Mouse (Mus musculus): Measurements from ENCODE around the gene Khdrbs1. TPM values are rescaled to one million over a fixed set of nuclear protein-coding genes. Genes with fewer than 3 reads are reported as not detected.
A peak's percentile ranks its signal among the peaks of the same experiment; 100 is the strongest.

Gene Khdrbs1
- polyA plus RNA-seq, 1 experiment = 61.6 TPM

- no peaks in the 10 kb centered on the region for H3K27me3 ChIP-seq (ENCODE audit: control insufficient read depth, insufficient read depth, insufficient read length)
- no peaks in the 10 kb centered on the region for H3K36me3 ChIP-seq (ENCODE audit: control insufficient read depth, insufficient read depth)
- H3K79me3 ChIP-seq (ENCODE audit: low read depth) = no peaks in the 10 kb centered on the region
- H3K79me2 ChIP-seq (ENCODE audit: control insufficient read depth, insufficient read depth) = no peaks in the 10 kb centered on the region
- H3ac ChIP-seq (ENCODE audit: control insufficient read depth, insufficient read length, low read depth) = no peak overlapping the region
- no peak overlapping the region for H3K4me3 ChIP-seq (ENCODE audit: insufficient read depth, poor library complexity, severe bottlenecking)
- no peak for TF ChIP-seq FOSL1 (IDR thresholded peaks at IDR 0.05; ENCODE audit: insufficient read depth, low read length, poor library complexity, severe bottlenecking)
- no peak for TF ChIP-seq CEBPB (IDR thresholded peaks at IDR 0.05; ENCODE audit: low read depth)
- no peak for TF ChIP-seq CTCF (IDR thresholded peaks at IDR 0.05; ENCODE audit: control insufficient read depth, insufficient read depth, insufficient read length)
- TF ChIP-seq USF1 (IDR thresholded peaks at IDR 0.05; ENCODE audit: low read depth) = no peak
- no peak for TF ChIP-seq MYOG (IDR thresholded peaks at IDR 0.05; ENCODE audit: control insufficient read depth, extremely low read depth, insufficient read length)
- no peak for TF ChIP-seq MAX (IDR thresholded peaks at IDR 0.05)
- no peak for TF ChIP-seq MYOD1 (IDR thresholded peaks at IDR 0.05; ENCODE audit: control insufficient read depth, insufficient read length, low read depth)
Measured at GRCm38 (mm10) chr4:129754742-129755141, 12.6 kb upstream of the Khdrbs1 start.

DNA sequence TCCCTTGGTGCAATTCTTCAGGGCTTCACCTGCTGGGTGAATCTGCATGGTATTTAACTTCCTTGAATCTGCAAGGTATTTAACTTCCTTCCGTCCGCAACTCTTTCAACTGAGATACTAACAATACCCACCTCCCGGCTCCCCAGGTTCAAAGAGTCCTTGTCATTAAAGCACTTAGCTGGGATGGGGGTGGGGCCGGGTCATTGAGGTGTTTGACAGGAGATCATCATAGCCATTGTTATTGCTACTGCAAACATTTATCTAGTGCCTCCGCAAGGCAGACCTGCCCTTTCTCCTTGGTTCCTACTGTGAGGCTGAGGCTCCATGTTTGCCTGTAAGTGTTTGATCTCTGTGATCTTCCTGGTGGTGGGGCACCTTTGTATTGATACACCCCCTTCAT is 8.3 kb upstream of the Khdrbs1 start:
- Histone ChIP-seq H3K79me2 (ENCODE audit: control insufficient read depth, insufficient read depth) (no peaks in the 10 kb centered on the region), H3K4me3 (ENCODE audit: insufficient read depth, poor library complexity, severe bottlenecking) (no peak overlapping the region), H3K79me3 (ENCODE audit: low read depth) (no peaks in the 10 kb centered on the region), H3K27me3 (ENCODE audit: control insufficient read depth, insufficient read depth, insufficient read length) (no peaks in the 10 kb centered on the region), H3ac (ENCODE audit: control insufficient read depth, insufficient read length, low read depth) (no peak overlapping the region), H3K36me3 (ENCODE audit: control insufficient read depth, insufficient read depth) (no peaks in the 10 kb centered on the region)
- TF ChIP-seq MYOD1 (IDR thresholded peaks at IDR 0.05; ENCODE audit: control insufficient read depth, insufficient read length, low read depth) (no peak), MAX (IDR thresholded peaks at IDR 0.05) (no peak), CTCF (IDR thresholded peaks at IDR 0.05; ENCODE audit: control insufficient read depth, insufficient read depth, insufficient read length) (no peak), MYOG (IDR thresholded peaks at IDR 0.05; ENCODE audit: control insufficient read depth, extremely low read depth, insufficient read length) (no peak), FOSL1 (IDR thresholded peaks at IDR 0.05; ENCODE audit: insufficient read depth, low read length, poor library complexity, severe bottlenecking) (no peak), USF1 (IDR thresholded peaks at IDR 0.05; ENCODE audit: low read depth) (no peak), CEBPB (IDR thresholded peaks at IDR 0.05; ENCODE audit: low read depth) (no peak)

DNA sequence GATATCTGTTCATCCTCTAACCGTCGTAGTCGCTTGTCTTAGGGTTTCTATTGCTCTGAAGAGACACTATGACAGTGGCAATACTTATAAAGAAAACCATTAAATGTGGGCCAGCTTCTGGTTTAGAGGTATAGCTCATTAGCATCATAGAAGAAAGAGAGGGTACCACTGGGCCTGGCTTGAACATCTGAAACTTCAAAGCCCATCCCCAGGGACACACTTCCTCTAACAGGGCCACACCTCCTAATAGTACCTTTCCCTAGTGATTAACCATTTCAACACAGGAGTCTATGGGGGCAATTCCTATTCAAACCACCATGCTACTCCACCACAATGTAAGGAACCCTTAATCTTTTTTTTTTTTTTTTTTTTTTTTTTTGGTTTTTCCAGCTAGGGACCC is 4.5 kb upstream of the Khdrbs1 start:
- H3K79me3 ChIP-seq (ENCODE audit: low read depth) = peaks cover 3% of the 10 kb centered on the region
- H3K79me2 ChIP-seq (ENCODE audit: control insufficient read depth, insufficient read depth) = peaks cover 5% of the 10 kb centered on the region
- TF ChIP-seq FOSL1 (IDR thresholded peaks at IDR 0.05; ENCODE audit: insufficient read depth, low read length, poor library complexity, severe bottlenecking) = no peak
- no peak for TF ChIP-seq CTCF (IDR thresholded peaks at IDR 0.05; ENCODE audit: control insufficient read depth, insufficient read depth, insufficient read length)
- TF ChIP-seq MAX (IDR thresholded peaks at IDR 0.05) = no peak
- TF ChIP-seq USF1 (IDR thresholded peaks at IDR 0.05; ENCODE audit: low read depth) = no peak
- TF ChIP-seq CEBPB (IDR thresholded peaks at IDR 0.05; ENCODE audit: low read depth) = no peak
- no peak for TF ChIP-seq MYOD1 (IDR thresholded peaks at IDR 0.05; ENCODE audit: control insufficient read depth, insufficient read length, low read depth)
- no peak for TF ChIP-seq MYOG (IDR thresholded peaks at IDR 0.05; ENCODE audit: control insufficient read depth, extremely low read depth, insufficient read length)
- H3K4me3 ChIP-seq (ENCODE audit: insufficient read depth, poor library complexity, severe bottlenecking) = no peak overlapping the region
- no peak overlapping the region for H3ac ChIP-seq (ENCODE audit: control insufficient read depth, insufficient read length, low read depth)
- no peaks in the 10 kb centered on the region for H3K27me3 ChIP-seq (ENCODE audit: control insufficient read depth, insufficient read depth, insufficient read length)
- no peaks in the 10 kb centered on the region for H3K36me3 ChIP-seq (ENCODE audit: control insufficient read depth, insufficient read depth)

- H3ac ChIP-seq (ENCODE audit: control insufficient read depth, insufficient read length, low read depth) = no peak overlapping the region
- peaks cover 10% of the 10 kb centered on the region for H3K79me2 ChIP-seq (ENCODE audit: control insufficient read depth, insufficient read depth)
- H3K4me3 ChIP-seq (ENCODE audit: insufficient read depth, poor library complexity, severe bottlenecking) = no peak overlapping the region
- TF ChIP-seq CEBPB (IDR thresholded peaks at IDR 0.05; ENCODE audit: low read depth) (no peak), MYOD1 (IDR thresholded peaks at IDR 0.05; ENCODE audit: control insufficient read depth, insufficient read length, low read depth) (no peak), MAX (IDR thresholded peaks at IDR 0.05) (no peak), CTCF (IDR thresholded peaks at IDR 0.05; ENCODE audit: control insufficient read depth, insufficient read depth, insufficient read length) (no peak), USF1 (IDR thresholded peaks at IDR 0.05; ENCODE audit: low read depth) (no peak), MYOG (IDR thresholded peaks at IDR 0.05; ENCODE audit: control insufficient read depth, extremely low read depth, insufficient read length) (no peak), FOSL1 (IDR thresholded peaks at IDR 0.05; ENCODE audit: insufficient read depth, low read length, poor library complexity, severe bottlenecking) (no peak)
- H3K79me3 ChIP-seq (ENCODE audit: low read depth) = peaks cover 8% of the 10 kb centered on the region
- H3K36me3 ChIP-seq (ENCODE audit: control insufficient read depth, insufficient read depth) = no peaks in the 10 kb centered on the region
- no peaks in the 10 kb centered on the region for H3K27me3 ChIP-seq (ENCODE audit: control insufficient read depth, insufficient read depth, insufficient read length)
Measured at GRCm38 (mm10) chr4:129746106-129746505, 4.0 kb upstream of the Khdrbs1 start.

DNA sequence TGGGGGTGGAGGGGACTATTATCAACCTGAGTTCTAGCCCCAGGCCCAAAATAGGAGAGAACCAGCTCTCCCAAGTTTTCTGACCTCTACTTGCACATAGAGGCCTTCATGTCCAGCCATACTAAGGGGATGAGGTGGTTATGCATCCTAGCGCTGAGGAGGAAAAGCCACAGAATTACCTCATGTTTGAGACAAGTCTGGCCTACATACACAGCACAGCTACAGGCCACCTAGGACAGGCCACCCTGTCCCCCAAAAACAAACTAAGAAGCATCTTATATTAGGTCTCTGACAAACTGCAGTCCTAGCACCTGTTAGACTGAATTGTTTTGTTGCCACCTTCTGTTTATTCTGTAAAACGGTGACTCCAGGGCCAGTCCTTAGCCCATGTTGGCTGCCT is 1.4 kb upstream of the Khdrbs1 start:
- Histone ChIP-seq H3K4me3 (ENCODE audit: insufficient read depth, poor library complexity, severe bottlenecking) (no peak overlapping the region), H3K27me3 (ENCODE audit: control insufficient read depth, insufficient read depth, insufficient read length) (no peaks in the 10 kb centered on the region), H3K36me3 (ENCODE audit: control insufficient read depth, insufficient read depth) (peaks cover 19% of the 10 kb centered on the region), H3ac (ENCODE audit: control insufficient read depth, insufficient read length, low read depth) (no peak overlapping the region), H3K79me3 (ENCODE audit: low read depth) (peaks cover 32% of the 10 kb centered on the region), H3K79me2 (ENCODE audit: control insufficient read depth, insufficient read depth) (peaks cover 36% of the 10 kb centered on the region)
- no peak for TF ChIP-seq FOSL1 (IDR thresholded peaks at IDR 0.05; ENCODE audit: insufficient read depth, low read length, poor library complexity, severe bottlenecking)
- no peak for TF ChIP-seq MYOD1 (IDR thresholded peaks at IDR 0.05; ENCODE audit: control insufficient read depth, insufficient read length, low read depth)
- TF ChIP-seq MYOG (IDR thresholded peaks at IDR 0.05; ENCODE audit: control insufficient read depth, extremely low read depth, insufficient read length) = no peak
- no peak for TF ChIP-seq CTCF (IDR thresholded peaks at IDR 0.05; ENCODE audit: control insufficient read depth, insufficient read depth, insufficient read length)
- no peak for TF ChIP-seq CEBPB (IDR thresholded peaks at IDR 0.05; ENCODE audit: low read depth)
- no peak for TF ChIP-seq USF1 (IDR thresholded peaks at IDR 0.05; ENCODE audit: low read depth)
- no peak for TF ChIP-seq MAX (IDR thresholded peaks at IDR 0.05)

DNA sequence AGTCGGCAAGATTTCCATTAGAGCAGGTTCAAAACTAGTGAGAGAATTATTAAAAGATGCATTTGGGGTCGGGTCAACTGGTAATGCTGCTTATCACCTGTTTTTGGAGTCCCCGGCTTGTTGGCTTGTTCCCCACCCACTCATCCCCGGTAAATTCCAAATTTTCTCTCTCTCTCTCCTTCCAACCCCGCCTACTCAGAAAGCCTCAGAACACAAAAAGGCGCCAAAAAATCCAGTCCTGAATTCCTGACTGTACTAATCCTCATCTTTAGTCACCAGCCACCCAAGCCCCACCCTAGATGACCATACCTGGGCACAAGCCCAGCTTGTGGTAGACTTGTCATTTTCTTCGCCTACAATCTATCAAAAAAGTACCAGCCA is 897 bp upstream of the Khdrbs1 start:
- Histone ChIP-seq H3K36me3 (ENCODE audit: control insufficient read depth, insufficient read depth) (peaks cover 23% of the 10 kb centered on the region), H3K79me3 (ENCODE audit: low read depth) (peaks cover 37% of the 10 kb centered on the region), H3K79me2 (ENCODE audit: control insufficient read depth, insufficient read depth) (peaks cover 41% of the 10 kb centered on the region), H3K4me3 (ENCODE audit: insufficient read depth, poor library complexity, severe bottlenecking) (peak overlapping the region; percentile 36), H3K27me3 (ENCODE audit: control insufficient read depth, insufficient read depth, insufficient read length) (no peaks in the 10 kb centered on the region), H3ac (ENCODE audit: control insufficient read depth, insufficient read length, low read depth) (peak overlapping the region; percentile 86)
- TF ChIP-seq USF1 (IDR thresholded peaks at IDR 0.05; ENCODE audit: low read depth) (no peak), CTCF (IDR thresholded peaks at IDR 0.05; ENCODE audit: control insufficient read depth, insufficient read depth, insufficient read length) (no peak), CEBPB (IDR thresholded peaks at IDR 0.05; ENCODE audit: low read depth) (no peak), MAX (IDR thresholded peaks at IDR 0.05) (no peak), MYOD1 (IDR thresholded peaks at IDR 0.05; ENCODE audit: control insufficient read depth, insufficient read length, low read depth) (no peak), MYOG (IDR thresholded peaks at IDR 0.05; ENCODE audit: control insufficient read depth, extremely low read depth, insufficient read length) (no peak), FOSL1 (IDR thresholded peaks at IDR 0.05; ENCODE audit: insufficient read depth, low read length, poor library complexity, severe bottlenecking) (no peak)

Measured in C2C12 (cell line).